Mouse (Mus musculus): ENCODE measurements around the gene Kcnq5. TPM values are rescaled to one million over a fixed set of nuclear protein-coding genes. Genes with fewer than 3 reads are reported as not detected.
"Not testable (repeated sequence)": the region's sequence is repeated elsewhere in the genome, so short reads cannot be mapped to it uniquely, and the experiment has no call there.

Gene Kcnq5
- polyA plus RNA-seq, 2 experiments from 2014 or later, result 3.4 to 5.6 TPM

DNA sequence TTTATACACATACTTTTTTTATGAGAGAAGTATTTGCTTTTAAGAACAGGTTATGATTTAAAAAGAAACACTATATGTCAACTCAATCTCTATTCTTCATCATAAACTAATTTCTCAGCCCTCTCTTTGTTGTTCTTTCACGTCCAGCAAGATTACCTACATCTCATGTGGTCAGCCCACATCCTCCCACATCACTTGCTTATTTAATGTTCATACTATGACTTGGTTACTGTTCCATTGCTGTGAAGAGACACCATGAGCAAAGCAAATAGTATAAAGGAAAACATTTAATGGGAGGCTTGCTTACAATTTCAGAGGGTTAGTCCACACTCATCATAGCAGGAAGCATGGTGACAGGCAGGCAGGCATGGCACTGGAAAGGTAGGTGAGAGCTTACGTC is 124.4 kb downstream of the Kcnq5 start:
- peak; percentile 46 for ATAC-seq

DNA sequence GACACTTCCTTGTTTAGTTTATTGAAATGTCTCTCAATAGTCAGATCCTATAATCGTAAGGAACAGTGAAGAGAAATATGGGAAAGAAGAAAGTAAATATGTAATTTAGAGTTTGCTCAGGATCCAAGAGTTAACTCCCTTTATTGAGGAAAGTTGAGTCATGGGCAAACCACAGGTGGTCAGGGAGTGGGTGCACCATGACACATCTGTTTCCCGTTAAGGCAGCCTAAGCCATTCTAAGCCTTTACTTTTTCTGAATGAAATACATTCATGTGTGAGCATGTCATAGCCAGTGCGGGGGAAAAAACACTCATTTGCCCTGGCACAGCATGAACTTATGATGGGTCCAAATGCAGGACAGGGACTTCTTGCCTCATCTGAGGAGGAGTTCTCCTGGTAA is 125.4 kb downstream of the Kcnq5 start:
- no peak for ATAC-seq

DNA sequence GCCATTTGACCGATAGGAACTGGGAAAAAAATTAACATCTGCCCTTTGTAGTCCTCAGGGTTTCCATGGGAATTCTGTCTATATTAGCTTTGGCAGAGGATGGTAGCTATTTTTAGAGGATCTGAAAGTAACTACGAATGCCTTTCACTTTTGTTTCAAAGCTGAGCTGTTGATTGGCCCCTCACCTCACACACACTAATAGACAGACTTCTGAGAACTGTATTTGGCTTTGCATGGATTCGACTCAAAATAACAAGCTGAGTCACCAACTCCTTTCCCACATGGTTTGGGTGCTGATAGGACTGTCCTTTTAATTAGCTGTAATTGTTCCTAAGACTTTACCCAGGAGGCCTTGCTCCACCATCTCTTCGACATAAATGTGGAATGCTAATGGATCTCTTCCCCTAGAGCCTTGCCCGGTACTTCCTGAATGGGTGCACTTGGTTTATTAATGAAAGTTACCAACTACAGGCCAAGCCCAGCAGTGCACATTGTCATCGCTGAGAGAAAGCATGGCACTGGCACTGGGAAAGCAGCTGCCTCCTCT is 131.8 kb downstream of the Kcnq5 start:
- peak; percentile 88 for ATAC-seq

DNA sequence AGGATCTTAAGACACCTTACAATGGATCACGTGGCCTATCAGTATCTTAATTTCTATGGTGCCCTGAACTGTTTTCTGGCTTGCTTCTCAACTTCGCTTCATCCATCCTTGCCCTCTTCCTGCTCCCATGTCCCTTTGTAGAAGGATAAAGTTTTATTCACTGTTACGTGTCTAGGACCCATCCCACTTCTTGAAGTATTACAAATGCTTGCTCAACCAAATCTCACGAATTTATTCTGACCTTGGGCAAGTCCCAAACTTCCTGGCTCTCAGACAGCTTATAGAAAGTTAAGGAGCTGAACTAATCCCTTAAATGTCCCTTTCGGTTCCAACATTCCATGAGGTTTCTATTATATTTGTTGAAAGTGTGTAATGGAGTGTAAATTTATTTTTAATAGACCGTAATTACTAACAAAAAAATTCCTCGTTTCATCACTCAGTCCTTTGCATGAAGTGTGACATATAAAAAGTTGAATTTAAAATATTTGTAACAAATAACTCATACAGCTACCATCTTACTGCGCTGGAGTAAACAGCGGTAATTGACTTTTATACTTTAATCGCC is 141.6 kb downstream of the Kcnq5 start:
- ATAC-seq, result no peak

DNA sequence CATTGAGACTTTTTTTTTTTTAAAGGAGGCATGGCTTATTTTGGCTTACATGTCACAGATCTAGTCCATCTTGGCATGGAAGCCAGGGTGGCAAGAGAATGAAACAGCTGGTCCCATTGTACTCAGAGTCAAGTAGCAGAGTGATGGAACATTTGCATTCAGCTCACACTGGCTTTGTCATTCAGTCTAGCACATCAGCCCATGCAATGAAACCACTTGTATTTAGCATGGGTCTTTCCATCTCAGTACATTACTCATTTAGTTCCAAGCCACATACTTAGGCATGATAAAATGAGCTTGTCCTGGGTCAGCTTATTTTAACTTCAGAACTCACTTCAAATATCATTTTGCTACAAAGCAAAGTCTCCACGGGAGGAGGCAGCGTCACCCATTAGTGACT is 156.7 kb downstream of the Kcnq5 start:
- no peak for ATAC-seq

DNA sequence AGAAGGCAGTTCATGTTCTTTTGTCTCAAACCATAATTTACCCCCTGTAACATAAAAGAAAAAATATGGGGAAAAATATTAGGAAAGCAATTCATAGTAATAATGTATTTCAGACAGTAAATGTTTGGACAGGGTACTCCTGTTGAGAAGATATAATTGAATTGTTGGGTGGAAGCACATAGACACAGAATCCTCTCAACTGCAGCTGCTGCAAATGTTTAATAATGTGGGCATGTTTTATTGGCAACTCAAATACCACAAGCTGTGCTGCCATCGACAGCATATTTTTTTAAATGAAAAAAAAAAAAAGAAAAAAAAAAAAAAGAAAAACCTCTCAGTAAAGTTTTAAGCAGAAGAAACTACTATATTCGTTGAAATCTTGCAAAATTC is 157.3 kb downstream of the Kcnq5 start:
- no peak for ATAC-seq

DNA sequence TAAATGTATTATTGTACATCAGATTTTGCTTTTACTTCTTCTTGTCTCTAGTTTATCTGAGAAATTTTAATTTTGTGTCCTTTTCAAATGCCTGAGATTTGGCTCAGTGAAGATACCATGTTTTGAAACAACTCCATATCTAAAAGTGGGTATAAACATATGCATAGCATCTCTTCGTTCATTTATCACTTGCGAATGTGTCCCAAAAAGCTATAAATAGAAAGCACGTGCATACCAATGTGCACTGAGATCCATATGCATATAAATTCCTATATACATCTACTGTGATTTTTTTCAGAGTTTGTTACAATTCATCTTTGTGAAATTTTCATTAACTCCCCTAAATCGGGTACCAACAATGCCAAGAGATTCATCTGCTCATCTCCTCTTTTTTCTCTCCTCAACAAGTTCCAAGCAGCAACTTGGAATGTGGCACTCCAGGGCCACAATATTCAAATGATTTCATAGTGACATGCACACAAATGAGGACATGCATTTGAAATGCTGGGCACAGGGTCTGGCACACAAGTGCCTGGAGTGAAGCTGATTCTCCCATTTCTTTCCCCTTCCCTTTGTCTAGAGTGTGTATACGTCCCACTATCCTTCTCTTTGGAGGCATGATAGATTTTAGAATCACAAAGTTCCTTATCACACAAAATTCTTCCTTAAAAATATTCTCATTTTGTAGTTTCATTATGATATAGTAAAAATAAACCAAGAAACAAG is 157.8 kb downstream of the Kcnq5 start:
- ATAC-seq, result no peak

DNA sequence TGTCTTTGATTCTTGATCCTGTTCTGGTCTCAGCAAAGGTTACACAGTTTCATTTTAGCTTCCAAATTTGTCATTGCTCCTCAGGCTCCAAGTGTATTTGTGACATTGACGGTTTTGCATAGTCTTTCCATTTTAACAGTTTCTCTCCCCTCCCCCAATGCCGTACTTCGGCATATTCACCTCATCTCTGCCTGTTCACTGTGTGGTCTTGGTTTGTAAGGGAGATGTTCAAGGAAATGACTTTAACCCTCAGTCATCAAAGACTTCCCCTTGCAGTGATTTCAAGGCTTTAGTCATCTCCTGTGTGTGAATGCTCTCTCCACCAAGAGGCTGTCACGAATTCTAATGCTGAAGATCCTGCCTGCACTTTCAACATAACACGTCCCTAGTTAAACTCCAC is 181.0 kb downstream of the Kcnq5 start:
- ATAC-seq, result no peak

DNA sequence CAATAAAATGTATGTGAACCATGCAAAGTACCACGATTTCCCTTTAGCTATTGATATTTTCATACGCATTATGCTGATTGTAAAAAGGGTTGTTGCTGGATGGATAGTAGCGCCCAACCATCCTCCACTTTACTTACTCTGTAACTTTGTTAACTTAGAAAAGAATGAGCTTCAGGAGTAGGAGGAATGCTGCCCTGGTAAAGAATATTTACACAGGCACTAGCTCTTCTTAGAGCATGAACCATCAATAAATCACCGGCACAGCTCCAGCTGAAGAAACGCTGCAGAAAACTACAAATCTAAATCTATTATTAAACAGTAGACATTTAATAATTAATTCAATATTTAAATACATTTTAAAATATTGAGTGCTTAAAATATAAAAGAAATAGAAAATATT is 184.2 kb downstream of the Kcnq5 start:
- no peak for ATAC-seq

DNA sequence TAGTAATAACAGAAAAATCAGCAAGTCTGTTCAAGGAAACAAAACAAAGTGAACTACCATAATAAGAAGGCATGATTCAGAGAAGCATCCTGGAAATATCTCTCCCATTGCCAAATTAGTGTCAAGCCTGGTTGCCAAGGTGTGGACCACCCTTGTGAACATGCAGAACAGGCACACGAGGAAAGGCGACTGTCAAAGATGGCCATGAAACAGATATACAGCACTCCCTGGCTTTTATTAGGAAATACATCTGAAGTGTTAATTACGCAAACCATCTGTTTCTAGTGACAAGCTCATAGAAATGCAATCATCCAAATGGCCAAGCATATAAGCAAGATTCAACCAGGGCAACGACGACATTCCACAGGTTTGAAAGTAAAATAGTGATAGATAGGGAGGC is 187.8 kb downstream of the Kcnq5 start:
- ATAC-seq, result no peak

DNA sequence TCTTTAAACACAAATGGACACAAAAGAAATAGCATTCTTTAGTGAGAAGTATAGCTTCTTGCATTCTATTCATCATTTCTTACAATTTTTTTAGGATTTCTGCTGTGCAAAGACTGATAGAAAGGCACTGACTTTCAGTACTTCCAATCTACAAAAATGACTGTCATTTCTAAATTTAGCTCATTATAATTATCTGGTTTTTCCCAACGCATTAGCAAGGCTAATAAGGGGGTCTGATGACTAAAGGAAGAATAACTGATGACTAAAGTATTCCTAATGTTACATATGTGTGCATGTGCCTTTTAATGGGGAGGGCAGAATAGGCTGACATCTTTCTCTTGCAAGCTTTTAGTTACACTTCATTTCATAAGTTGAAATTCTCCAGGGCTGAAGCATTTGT is 191.2 kb downstream of the Kcnq5 start:
- no peak for ATAC-seq

DNA sequence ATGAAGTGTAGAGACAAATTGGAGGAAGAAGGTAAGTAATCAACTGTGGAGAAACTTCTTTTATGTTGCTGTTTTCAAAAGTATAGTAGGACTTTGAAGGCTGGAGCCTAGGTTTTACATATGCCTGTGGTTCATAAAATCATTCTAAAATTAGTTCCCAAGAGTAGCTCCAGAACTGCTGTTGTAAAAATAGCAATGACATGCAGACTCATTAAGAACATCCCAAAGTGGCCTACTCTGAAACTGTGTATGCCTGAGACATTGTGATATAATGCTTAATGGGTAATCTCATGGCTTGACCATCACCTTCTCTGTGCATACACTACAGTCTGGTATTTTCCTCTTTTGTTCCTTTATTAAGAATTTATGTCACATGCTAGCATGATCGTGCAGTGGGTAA is 212.4 kb downstream of the Kcnq5 start:
- no peak for ATAC-seq

DNA sequence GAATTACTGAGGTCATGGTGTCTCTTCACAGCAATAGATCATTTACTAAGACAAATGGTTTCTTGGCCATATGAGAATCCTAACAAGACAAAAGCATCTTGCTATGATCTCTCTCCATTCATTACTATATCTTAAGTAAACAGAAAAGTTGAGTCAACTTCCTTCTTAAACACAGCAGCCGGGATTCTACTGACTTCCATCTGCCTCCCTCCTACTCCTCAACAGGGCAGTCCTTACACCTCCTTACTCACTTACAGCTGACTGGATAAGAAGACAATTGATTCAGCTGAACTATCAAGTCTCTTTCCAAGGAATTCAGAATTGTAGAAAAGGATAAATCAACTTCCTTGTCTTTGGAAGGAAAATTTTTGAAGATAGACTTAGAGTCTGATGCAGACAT is 232.6 kb downstream of the Kcnq5 start:
- no peak for ATAC-seq

DNA sequence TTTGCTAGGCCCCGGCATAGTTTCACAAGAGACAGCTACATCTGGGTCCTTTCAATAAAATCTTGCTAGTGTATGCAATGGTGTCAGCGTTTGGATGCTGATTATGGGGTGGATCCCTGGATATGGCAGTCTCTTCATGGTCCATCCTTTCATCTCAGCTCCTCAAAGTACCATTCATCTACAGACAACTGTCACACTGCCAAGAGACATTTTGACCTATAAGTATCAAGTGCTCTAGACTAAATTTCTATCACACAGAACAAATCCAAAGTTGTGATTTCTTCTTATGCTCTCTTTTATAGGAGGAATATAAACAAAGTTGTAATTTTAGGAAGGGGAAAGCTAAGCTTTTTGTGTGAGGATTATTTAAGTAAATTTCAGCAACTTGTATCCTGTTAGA is 238.5 kb downstream of the Kcnq5 start:
- ATAC-seq, result not testable (repeated sequence)

DNA sequence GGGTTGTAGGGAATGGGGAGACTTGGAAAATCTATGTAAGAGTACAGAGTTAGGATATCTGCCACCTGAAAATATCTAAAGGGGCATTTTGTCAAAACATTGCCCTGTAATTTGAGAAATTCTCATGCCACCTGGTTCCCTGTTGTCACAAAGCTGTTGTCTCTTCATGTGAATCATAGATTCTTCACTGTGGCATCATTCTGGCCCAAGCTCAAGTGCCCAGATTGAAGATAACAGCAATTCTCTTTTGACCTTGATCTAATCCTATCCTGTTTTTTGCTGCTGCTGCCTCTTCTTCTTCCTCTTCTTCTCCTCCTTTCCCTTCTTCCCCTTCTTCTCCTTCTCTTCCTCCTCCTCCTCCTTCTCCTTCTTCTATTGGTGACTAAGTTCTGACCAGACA is 240.5 kb downstream of the Kcnq5 start:
- no peak for ATAC-seq

DNA sequence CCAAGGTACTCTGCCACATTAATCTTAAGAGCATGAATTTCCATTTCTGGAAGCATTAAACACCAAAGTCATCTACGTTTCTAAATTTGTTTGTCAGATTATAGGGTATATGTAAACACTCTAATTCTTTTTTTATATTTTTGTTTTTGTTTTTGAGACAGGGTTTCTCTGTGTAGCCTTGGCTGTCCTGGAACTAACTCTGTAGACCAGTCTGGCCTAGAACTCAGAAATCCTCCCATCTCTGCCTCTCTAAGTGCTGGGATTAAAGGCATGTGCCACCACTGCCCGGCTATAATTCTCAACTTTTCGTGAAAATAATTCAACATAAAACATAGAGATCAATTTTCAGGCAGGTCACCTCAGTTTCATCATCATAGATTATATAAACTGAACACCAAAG is 246.9 kb downstream of the Kcnq5 start:
- no peak for ATAC-seq

DNA sequence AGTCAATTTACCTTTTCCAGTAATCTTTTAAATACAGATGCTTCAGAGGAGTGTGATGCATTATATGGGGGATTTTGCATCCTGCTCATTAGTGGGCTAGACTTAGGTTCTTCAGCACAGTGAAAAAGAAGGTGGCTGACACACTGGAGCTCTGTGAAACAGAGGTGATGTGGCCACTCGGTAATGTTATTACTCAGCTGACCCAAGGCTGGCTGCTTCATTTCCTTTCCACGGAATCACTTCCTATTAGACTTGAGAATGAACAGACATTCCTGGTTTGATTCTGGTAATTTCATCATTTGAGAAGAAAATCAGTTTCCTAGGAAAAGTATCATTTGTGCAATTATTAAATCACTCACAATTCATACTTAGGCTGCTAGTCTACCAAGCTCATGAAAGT is 249.0 kb downstream of the Kcnq5 start:
- no peak for ATAC-seq

DNA sequence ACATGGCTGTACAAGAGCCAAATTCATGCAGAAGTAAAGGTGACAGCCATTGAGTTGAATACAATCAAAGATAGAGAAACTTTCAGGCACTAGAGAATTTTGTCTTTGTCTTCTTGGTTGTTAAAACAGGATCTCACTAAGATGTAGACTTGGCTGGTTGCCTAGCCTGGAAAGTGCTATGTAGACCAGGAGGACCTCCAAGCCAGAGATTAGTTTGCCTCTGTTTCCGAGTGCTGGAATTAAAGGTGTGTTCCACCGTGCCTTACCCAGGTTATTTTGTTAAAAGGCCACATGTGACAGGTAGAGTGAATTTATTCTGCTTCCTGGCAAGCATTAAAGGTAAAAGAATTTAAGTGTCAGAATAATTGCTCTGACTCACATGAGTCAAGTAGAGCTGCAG is 271.3 kb downstream of the Kcnq5 start:
- ATAC-seq, result no peak

DNA sequence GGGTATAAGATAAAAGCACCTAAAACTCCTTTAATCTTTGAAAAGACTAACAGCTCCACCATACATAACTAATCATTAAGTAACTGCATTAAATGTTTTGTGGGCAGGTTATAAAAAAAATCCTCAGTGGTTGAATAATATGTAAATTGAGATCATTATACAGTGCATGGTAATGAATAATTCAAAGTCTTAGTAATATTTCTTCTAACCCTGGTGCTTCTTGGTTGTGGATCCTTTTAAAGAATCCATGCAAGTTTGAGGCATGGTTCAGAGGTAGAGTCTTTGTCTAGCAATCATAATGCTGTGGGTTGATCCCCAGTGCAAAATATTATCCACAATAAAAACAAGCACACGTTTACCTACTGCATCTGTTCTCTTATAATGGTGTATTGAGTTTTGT is 272.8 kb downstream of the Kcnq5 start:
- ATAC-seq, result no peak

DNA sequence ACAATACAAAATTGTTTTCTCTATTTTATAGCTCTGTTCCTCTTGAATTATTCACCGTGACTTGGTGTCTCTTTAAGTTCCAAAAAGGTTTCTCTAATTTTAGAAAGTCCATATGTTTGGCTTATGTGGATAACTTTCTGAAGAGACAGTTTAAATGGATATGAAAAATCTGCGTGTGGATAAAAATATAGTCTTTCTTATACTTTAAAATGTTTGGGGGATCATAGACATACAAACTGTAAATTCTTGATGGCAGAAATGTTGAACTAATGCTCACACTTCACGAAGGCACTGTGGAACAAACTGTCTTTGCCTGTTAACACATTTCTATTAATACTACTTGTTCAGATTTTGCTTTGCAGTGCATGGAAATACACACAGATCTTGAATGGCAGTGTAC is 277.3 kb downstream of the Kcnq5 start:
- ATAC-seq, result no peak

DNA sequence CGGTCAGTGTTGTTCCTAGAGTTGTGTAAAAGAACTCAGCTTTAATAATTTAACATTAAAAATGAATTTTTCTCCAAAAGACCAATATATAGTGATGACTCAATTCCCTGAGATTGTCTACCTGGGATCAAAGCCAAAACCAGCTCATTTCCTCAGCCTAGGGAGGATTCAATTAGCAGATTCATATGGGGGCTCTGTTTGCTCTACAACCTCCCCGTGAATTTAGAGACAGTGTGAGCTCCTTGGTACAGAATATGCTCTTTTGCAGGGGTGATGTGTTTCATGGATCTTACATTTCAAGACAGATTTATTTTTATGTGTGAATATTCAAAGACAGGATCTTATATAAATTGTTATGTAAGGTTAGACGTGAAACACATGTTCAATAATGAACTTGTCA is 284.9 kb downstream of the Kcnq5 start:
- no peak for ATAC-seq

DNA sequence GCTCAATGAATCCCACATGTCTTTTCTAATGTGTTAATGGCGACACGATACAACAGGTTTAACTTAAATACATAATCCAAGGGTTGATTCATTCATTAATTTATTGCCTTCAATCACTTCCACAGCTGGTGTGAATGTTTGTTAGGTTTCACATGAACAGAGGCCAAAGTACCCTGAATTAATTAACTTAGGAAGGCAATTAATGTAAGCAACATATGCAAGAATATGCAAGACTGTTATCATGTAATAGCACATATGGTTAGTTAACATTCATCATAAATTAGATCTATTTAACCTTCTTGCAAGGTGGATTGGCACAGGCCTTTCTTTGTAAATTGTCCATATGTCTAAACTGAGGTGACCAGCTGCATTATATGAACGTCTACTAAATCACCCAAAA is 300.9 kb downstream of the Kcnq5 start:
- no peak for ATAC-seq

DNA sequence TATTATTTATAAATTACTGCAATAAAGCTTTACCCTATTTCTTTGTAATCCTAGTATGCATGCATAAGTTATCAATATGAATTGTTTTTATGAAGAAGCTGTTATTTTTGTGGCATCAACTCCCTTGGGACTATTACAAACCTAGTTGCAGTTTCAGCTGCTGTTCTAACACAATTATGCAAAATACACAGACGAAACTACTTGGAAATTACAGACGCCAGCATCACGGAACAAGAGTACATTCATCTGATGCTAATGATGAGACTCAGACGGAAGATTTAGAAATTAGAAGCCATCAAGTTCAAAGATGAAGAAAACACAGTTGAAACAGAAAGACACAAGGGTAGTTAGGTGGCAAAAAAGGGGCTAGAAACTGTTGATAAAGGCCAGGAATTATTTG is 310.9 kb downstream of the Kcnq5 start:
- no peak for ATAC-seq

DNA sequence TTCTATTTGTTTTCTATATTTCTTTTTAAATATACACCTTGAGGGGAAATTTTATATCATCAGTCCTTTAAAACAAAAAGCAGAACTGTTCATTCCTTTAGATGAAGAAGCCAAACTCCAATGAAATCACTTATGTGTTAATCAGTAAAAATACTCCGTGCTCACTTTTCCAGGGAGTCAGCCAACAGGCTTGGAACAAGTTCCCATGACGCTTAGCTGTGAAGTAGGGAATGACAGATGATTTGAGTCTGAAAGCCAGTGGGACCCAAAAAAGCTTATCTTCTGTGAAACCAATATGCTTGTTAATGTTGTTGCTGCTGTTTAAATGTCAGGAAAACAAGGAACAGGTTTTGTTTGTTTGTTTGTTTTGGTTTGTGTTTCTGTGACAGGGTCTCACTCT is 326.3 kb downstream of the Kcnq5 start:
- no peak for ATAC-seq

DNA sequence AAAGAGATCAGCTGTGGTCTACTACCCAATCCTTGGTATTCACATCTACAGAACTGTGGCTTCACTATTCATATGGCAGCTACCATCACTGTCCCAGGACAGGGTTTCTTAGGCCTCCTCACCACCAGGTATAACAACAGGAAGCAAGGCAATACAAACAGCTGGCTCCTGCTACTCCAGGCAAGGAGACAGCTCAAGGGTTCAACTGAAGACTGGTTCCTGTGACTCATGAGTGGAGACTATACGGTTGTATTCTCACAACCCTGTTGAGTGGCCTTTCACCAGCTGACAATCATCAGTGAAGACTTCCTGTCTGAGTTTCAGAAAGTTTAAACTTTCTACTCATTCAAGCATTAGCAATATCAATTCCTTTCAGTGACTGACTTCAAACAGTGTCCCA is 327.7 kb downstream of the Kcnq5 start:
- peak; percentile 14 for ATAC-seq

All from activated CD4-positive, CD25-positive, alpha-beta regulatory T cell, adult 4 months (primary cell).